In the genomic region with DNA sequence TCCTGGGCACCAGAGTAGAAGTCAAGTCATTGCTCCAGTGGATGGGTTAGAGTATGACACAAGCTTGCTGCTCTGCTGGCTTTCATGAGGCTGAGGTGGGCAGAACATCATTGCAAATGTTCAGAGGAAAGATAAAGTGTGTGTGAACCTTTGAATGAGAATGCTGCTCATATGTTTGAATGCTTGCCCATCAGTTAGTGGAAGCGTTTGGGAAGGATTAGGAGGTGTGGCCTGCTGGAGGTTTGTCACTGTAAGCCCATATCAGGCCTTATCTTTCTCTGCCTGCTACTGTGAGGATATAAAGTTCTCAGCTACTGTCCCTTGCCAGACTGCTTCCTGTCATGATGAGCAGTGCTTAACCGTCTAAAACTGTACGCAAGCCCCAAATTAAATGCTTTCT, we compare ENCODE assay signal across 1 mouse cellular context.
TF ChIP-seq lines count a peak whose summit lies in the region.

No protein-coding gene starts in this region.

TF ChIP-seq in MEL, 35 proteins besides CTCF, POLR2A, EP300 and RAD21:
- TF ChIP-seq UBTF (IDR thresholded peaks at IDR 0.05; ENCODE audit: borderline replicate concordance, insufficient read depth, low read depth, low read length) (no peak), ZMIZ1 (IDR thresholded peaks at IDR 0.05; ENCODE audit: low read depth, low read length) (no peak), USF1 (IDR thresholded peaks at IDR 0.05; ENCODE audit: low read depth, low read length) (no peak), TCF12 (IDR thresholded peaks at IDR 0.05; ENCODE audit: low read depth, low read length) (0 out of 2 replicates have a peak, but pooled peaks have one; percentile 10), MAFK (IDR thresholded peaks at IDR 0.05; ENCODE audit: borderline replicate concordance, low read depth, low read length) (no peak), ETS1 (IDR thresholded peaks at IDR 0.05; ENCODE audit: low read depth, low read length) (peak; percentile 62; the same call in 1 of the 2 replicates), MEF2A (IDR thresholded peaks at IDR 0.05; ENCODE audit: extremely low read depth, insufficient replicate concordance, low read depth, low read length, poor library complexity, severe bottlenecking) (no peak), MXI1 (IDR thresholded peaks at IDR 0.05; ENCODE audit: low read depth, low read length) (no peak), GATA1 (IDR thresholded peaks at IDR 0.05; ENCODE audit: low read depth, low read length) (peak; percentile 88)
